Mouse (Mus musculus) kidney, embryonic 14.5 days (tissue): Measurements from ENCODE around the gene Vax2. TPM values are rescaled to one million over a fixed set of nuclear protein-coding genes. Genes with fewer than 3 reads are reported as not detected.
A peak's percentile ranks its signal among the peaks of the same experiment; 100 is the strongest.

Experiments
- ATAC-seq: fragments of 200-750 bp; cut with Nextera tagmentation; 2 replicates; pipeline ENCODE4 v1.8.0; 2017; ENCODE audit warnings: moderate number of reproducible peaks, mild to moderate bottlenecking, moderate TSS enrichment, moderate library complexity; ENCODE audit not compliant: low FRiP score, low TSS enrichment
- H3K27ac ChIP-seq: fragments of 300-500 bp; sonication (generic); 2 replicates; pipeline ENCODE4 v1.5.1; 2014; ENCODE audit warnings: low read depth, mild to moderate bottlenecking, low read length, moderate library complexity, mixed read lengths
- H3K27me3 ChIP-seq: fragments of 300-500 bp; sonication (generic); 2 replicates; pipeline ENCODE4 v1.6.1; 2014; ENCODE audit warnings: mild to moderate bottlenecking, low read length; ENCODE audit not compliant: control insufficient read depth, insufficient read depth
- H3K36me3 ChIP-seq: fragments of 300-500 bp; sonication (generic); 2 replicates; pipeline ENCODE4 v1.6.1; 2014; ENCODE audit warnings: low read length, mixed read lengths; ENCODE audit not compliant: control insufficient read depth, insufficient read depth
- H3K4me1 ChIP-seq: fragments of 300-500 bp; sonication (generic); 2 replicates; pipeline ENCODE4 v1.6.1; 2014; ENCODE audit warnings: low read length, mixed read lengths; ENCODE audit not compliant: control insufficient read depth, insufficient read depth
- H3K4me2 ChIP-seq: fragments of 300-500 bp; sonication (generic); replicated peaks from 2 replicates; pipeline ENCODE4 v1.6.1; 2014; ENCODE audit warnings: low read depth, mild to moderate bottlenecking, low read length
- H3K4me3 ChIP-seq: fragments of 300-500 bp; sonication (generic); 2 replicates; pipeline ENCODE4 v1.5.1; 2014; ENCODE audit warnings: mild to moderate bottlenecking, low read length
- H3K9ac ChIP-seq: fragments of 300-500 bp; sonication (generic); 2 replicates; pipeline ENCODE4 v1.6.1; 2014; ENCODE audit warnings: low read depth, mild to moderate bottlenecking, low read length, moderate library complexity
- H3K9me3 ChIP-seq: fragments of 300-500 bp; sonication (generic); 2 replicates; pipeline ENCODE4 v1.6.1; 2016; ENCODE audit warnings: low read length; ENCODE audit not compliant: control insufficient read depth
- WGBS: fragments of 180-500 bp; shearing (Covaris S2); extraction: QIAGEN DNeasy Blood & Tissue Kit; methylation state at CpG from one replicate; pipeline ENCODE4 v1.1.7; 2014; 5-methylcytosine and 5-hydroxymethylcytosine counted together
- polyA plus RNA-seq: library from polyadenylated mRNA; unstranded; fragments of >200 nt; fragmentation: Nextera tagmentation; extraction: Ambion mirVana; gene quantifications from 2 replicates; pipeline ENCODE4 v1.2.1, GENCODE M21; 2014

The Vax2 gene
- not detected in 2 replicates for polyA plus RNA-seq

GRCm38 (mm10) chr6:83711067-83711675 lies at the start of gene Vax2:
TSS of gene Vax2 (plus strand) at chr6:83711264.
- no peaks in the 10 kb centered on the region for H3K9me3 ChIP-seq
- peak within 1 kb of the TSS; percentile 69 for H3K4me2 ChIP-seq
- peaks cover 13% of the 10 kb centered on the region; the same call in 1 of the 2 replicates for H3K4me1 ChIP-seq
- 0 out of 2 replicates have a peak within 1 kb of the TSS, but pooled peaks have one; percentile 28 for H3K9ac ChIP-seq
- peaks cover 99% of the 10 kb centered on the region for H3K27me3 ChIP-seq
- H3K27ac ChIP-seq: no peak within 1 kb of the TSS
- 1% methylated on average over 45 of the region's 46 CpGs for WGBS
- no peaks in the 10 kb centered on the region for H3K36me3 ChIP-seq
- peak; percentile 89 for ATAC-seq
- H3K4me3 ChIP-seq: peak within 1 kb of the TSS; percentile 39

GRCm38 (mm10) chr6:83665009-83665408 lies 46.1 kb upstream of the Vax2 start:
- no peaks in the 10 kb centered on the region for H3K4me1 ChIP-seq
- no peak overlapping the region for H3K4me3 ChIP-seq
- no peaks in the 10 kb centered on the region for H3K27me3 ChIP-seq
- 87% methylated on average over 2 of the region's 2 CpGs for WGBS
- H3K36me3 ChIP-seq: no peaks in the 10 kb centered on the region
- no peak for ATAC-seq
- no peak overlapping the region for H3K27ac ChIP-seq
- H3K4me2 ChIP-seq: no peak overlapping the region
- H3K9ac ChIP-seq: no peak overlapping the region
- H3K9me3 ChIP-seq: no peaks in the 10 kb centered on the region

DNA sequence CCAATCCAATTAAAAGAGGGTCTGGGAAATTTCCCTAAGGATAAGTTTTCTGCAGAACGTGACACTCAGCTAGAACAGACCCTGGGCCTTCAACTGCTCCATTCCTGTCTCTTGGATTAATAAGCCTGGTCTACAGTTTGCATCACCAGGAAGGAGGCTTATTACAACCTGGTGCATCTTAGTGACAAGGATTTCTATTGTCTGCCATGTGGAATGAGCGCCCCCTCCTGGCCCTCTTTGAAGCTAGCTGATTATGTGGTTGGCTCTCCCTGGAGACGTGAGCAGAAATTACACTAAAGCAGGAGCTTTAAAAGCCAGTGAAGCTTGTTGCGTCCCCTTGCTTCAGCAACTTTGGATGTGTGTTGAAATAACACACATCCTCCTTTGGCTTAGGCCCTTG lies 37.7 kb upstream of the Vax2 start:
- no peak overlapping the region for H3K4me3 ChIP-seq
- no peak overlapping the region for H3K4me2 ChIP-seq
- ATAC-seq: no peak
- H3K27me3 ChIP-seq: no peaks in the 10 kb centered on the region
- H3K4me1 ChIP-seq: no peaks in the 10 kb centered on the region
- H3K36me3 ChIP-seq: no peaks in the 10 kb centered on the region
- 6% methylated on average over 4 of the region's 4 CpGs for WGBS
- no peak overlapping the region for H3K9ac ChIP-seq
- H3K9me3 ChIP-seq: no peaks in the 10 kb centered on the region
- H3K27ac ChIP-seq: no peak overlapping the region

GRCm38 (mm10) chr6:83677757-83678156 lies 33.3 kb upstream of the Vax2 start, which contains the start of gene Cd207:
TSS of gene Cd207 (minus strand) at chr6:83677857.
- Histone ChIP-seq H3K27ac (no peak within 1 kb of the TSS), H3K9me3 (no peaks in the 10 kb centered on the region), H3K27me3 (no peaks in the 10 kb centered on the region), H3K9ac (no peak within 1 kb of the TSS), H3K4me2 (no peak within 1 kb of the TSS), H3K4me3 (no peak within 1 kb of the TSS), H3K4me1 (no peaks in the 10 kb centered on the region), H3K36me3 (no peaks in the 10 kb centered on the region)
- ATAC-seq: no peak
- 76% methylated on average over 4 of the region's 4 CpGs for WGBS

DNA sequence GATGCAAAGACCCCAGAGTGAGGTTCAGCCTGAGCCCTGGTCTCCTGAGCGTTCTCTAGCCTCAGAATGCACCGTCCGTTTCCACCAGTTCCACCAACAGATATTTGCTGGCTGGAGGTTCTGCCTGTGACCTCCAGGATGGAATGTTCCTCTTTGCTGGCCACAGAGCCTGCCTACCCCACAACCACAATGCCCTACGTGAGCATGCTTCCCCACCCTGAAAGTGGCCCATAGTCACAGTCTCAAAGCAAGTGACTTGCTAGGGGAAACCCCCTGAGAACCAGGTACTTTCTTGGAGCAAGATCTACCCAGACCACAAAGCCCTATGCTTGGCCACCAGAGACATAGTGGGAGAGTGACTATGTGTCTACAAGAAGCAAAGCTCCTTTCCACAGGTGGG lies 21.7 kb upstream of the Vax2 start:
- Histone ChIP-seq H3K27me3 (peaks cover 46% of the 10 kb centered on the region), H3K9ac (no peak overlapping the region), H3K36me3 (no peaks in the 10 kb centered on the region), H3K4me2 (no peak overlapping the region), H3K4me3 (no peak overlapping the region), H3K27ac (no peak overlapping the region), H3K4me1 (no peaks in the 10 kb centered on the region), H3K9me3 (no peaks in the 10 kb centered on the region)
- 81% methylated on average over 4 of the region's 4 CpGs for WGBS
- no peak for ATAC-seq

- Histone ChIP-seq H3K4me2 (no peak overlapping the region), H3K4me1 (no peaks in the 10 kb centered on the region), H3K9ac (no peak overlapping the region), H3K4me3 (no peak overlapping the region), H3K36me3 (no peaks in the 10 kb centered on the region), H3K27ac (no peak overlapping the region), H3K27me3 (peaks cover 55% of the 10 kb centered on the region), H3K9me3 (no peaks in the 10 kb centered on the region)
- ATAC-seq: no peak
- 24% methylated on average over 4 of the region's 5 CpGs for WGBS
Measured at GRCm38 (mm10) chr6:83690277-83690676, 20.8 kb upstream of the Vax2 start.

DNA sequence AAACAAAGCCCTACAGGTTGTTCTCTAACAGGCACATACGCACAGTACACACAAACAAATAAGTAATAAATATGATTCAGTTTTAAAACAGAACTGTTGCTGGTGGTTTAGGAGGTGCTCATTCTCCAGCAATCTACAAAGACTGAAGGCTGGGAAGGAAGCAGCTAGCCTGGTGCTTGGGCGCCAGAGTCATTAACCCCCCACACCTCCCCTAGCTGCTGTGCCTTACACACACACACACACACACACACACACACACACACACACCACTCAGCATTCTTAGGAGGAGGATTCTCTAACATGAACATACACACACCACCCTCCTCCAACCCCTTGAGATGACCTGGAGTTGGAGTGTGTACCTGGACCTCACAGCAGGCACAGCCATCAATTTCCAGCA lies 20.1 kb upstream of the Vax2 start:
- Histone ChIP-seq H3K4me1 (no peaks in the 10 kb centered on the region), H3K27ac (no peak overlapping the region), H3K36me3 (no peaks in the 10 kb centered on the region), H3K4me3 (no peak overlapping the region), H3K4me2 (no peak overlapping the region), H3K9ac (no peak overlapping the region), H3K9me3 (no peaks in the 10 kb centered on the region), H3K27me3 (peaks cover 62% of the 10 kb centered on the region)
- WGBS: 62% methylated on average over 2 of the region's 2 CpGs
- no peak for ATAC-seq

DNA sequence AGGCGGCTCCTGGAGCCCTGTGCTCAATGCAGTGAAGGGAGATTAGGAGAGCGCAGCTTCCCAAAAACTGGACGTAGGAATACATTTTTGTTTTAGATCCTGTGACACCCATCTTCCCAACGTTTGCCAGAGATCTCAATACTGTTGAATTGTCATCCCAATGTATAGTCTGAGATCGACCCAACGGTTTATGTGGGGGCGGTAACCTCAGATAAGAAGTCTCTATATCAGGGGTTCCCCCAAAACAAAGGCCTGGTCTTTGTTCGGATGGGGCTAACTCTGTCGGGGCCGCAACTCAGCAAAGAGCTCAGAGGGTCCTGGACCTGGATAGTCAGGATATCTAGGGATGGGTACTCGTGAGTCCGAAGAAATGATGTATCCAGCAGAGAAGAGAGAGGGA lies 18.1 kb upstream of the Vax2 start:
- Histone ChIP-seq H3K9me3 (no peaks in the 10 kb centered on the region), H3K36me3 (no peaks in the 10 kb centered on the region), H3K9ac (no peak overlapping the region), H3K27me3 (peaks cover 82% of the 10 kb centered on the region), H3K4me2 (no peak overlapping the region), H3K4me3 (no peak overlapping the region), H3K4me1 (no peaks in the 10 kb centered on the region), H3K27ac (no peak overlapping the region)
- 3% methylated on average over 12 of the region's 12 CpGs for WGBS
- no peak for ATAC-seq

- Histone ChIP-seq H3K4me2 (no peak overlapping the region), H3K36me3 (no peaks in the 10 kb centered on the region), H3K9me3 (no peaks in the 10 kb centered on the region), H3K4me3 (no peak overlapping the region), H3K27me3 (peaks cover 87% of the 10 kb centered on the region), H3K27ac (no peak overlapping the region), H3K9ac (no peak overlapping the region), H3K4me1 (no peaks in the 10 kb centered on the region)
- no peak for ATAC-seq
- WGBS: under 1% methylated on average over 9 of the region's 9 CpGs
Measured at GRCm38 (mm10) chr6:83693835-83694234, 17.2 kb upstream of the Vax2 start.
